Mouse (Mus musculus) lung, postnatal 4 days (tissue): ENCODE measurements at regions not wholly inside any gene's neighbourhood (a gene's known extent, or its start where the extent isn't known, plus 50 kb on each side); places are given as distances from the start of the nearest gene placed in this dataset.

Experiments used
- DNase-seq, 2 experiments: peaks; one replicate each; pipeline ENCODE4 v3.0.0; 2021

DNA sequence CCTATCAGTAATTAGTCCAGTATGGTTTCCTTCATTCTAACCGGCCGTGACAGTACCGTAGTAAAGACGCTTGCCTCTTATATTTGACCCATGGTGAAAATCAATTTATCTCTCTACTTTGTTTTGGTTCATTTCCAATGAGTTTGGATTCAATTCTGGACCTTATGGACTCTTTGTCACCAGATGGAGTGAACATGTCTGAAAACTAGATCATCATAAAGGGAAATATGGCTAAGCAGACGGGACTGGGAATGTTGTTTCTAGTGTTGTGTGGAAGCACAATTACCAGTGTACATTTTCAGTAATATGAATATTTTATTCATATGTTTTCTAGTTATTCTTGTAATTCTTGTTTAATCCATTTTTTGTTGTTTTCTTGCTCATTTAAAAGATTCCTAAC, 261.4 kb downstream of the Ins1 start:
- no peak for DNase-seq

DNA sequence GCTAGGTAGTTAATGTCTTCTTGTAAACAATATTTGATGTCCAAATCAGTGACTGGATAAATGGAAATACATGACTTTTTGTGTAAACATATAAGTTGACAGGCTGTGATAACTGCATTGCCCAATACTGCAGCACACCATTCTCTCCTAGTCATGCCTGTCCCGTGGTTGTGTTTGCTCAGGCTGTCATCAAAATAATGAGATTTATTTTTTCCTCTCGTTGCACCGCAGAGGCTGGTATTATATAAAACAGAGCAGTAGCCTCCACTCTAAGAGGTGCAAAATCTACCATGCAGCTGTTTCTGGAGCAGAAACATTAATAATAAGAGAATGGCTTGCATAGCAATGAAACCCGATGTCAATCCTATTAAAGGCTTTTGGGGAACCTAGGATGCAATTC, 239.2 kb downstream of the Ins1 start:
- DNase-seq, result no peak
